Mouse (Mus musculus) frontal cortex, postnatal 14 days (tissue): ENCODE measurements around the gene Ptpra.

Source experiments
- DNase-seq, 2 experiments: peaks; one replicate each; pipeline ENCODE4 v3.0.0; 2022; ENCODE audit warnings: low spot score in 2 of 2

Gene Ptpra

DNA sequence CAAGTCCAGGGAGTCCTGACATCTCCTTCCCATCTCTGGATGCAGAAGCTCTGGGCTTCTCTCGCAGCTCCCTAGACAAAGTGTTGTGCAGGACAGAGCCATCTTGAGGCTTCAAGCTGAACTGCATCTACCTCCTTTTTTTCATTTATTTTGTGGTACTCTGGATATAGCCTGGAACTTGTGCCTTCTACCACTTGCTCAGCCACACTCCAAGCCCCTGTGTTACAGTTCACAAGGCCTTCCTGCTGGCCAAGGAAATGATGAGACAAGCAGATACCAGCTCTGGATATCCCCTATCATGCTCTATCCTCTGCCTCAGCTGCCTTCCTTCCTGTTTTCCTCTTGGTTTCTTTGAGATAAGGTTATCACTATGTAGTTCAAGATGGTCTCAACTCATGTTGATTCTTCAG is 147.5 kb downstream of the Ptpra start:
- no peak for DNase-seq

DNA sequence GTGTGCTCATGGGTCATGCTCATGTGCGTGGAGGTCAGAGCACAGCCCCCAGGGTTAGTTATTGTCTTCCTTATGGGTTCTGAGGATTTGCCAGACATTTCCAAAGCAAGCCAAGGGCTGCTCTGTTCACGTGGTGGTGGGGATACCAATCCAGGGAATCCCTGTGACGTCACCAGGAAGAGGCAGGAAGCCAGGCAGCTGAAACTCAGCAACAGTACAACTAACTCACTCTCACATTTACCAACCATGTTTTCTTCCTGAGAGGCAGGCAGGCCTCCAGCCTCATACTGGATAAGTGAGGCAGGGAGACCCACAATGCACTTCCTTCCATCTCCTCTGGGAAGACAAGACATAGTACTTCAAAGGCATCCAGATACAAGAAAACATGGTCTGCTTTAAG is 148.3 kb downstream of the Ptpra start:
- DNase-seq, result no peak

DNA sequence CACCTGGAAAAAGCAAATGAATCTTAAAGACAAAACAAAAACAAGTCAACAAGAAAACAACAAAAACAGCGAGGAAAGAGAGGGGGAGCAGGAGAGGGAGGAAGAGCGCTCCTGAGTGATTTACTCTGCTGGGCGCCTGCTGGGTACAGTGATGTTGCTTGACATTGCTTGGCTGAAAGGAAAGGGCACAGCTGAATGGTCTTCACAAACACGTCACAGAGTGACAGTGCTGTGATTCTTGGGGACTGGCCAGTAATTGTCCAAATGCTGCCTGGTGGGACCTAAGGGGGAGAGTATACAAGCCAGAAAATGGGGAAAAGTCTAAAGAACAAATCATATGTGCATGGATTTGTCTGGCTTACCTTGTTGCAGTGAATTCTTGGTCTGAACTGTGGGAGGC is 152.1 kb downstream of the Ptpra start:
- DNase-seq, result no peak
